Mouse (Mus musculus): ENCODE measurements around the gene Olfr1389. TPM values are rescaled to one million over a fixed set of nuclear protein-coding genes. Genes with fewer than 3 reads are reported as not detected.

Gene Olfr1389
- not detected for polyA plus RNA-seq (2015; fragmentation: Illumina TruSeq; extraction: RNeasy Lipid Tissue Mini Kit (QIAGEN cat#74804); ENCODE audit: insufficient read depth, low replicate concordance)

DNA sequence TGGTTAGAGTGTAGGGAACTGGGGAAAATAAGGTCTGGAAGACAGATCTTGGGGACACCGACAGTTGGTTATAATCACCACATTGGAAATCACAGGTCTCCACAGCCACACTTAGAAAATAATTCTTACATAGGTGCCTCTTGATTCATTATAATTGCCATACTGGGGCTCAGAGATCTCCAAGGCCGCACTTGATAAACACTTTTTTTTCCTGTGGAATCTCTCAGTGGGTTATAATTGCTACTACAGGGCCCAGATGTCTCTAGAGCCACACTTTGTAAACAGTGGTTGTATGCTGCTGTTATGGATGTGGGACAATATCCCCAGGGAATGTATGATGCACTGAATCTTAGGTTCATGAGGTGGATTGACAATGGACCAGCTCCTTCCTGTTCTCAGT, at the start of gene Olfr1389:
Gene Olfr1389, plus strand, starts transcription at position 301 of the 400 bp plus-strand sequence.

DNA sequence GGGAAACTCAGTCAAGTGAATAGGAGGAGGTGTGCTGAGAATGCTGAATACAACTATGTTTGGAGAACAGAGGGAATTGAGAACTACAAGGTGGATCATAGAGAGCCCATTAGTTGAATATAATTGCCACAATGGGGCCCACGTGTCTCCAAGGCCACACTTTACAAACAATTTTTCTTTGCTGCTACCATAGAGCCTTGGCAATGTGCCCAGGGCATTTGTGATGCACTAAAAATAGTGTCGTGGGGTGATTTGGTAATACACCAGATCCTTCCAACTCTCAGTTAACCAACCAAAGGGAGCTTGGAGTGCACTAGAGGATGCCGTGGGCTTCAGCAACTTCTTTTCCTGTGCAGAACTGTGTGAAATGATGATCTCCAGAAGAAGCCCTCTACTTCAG, 13.5 kb downstream of the Olfr1389 start, which contains the start of gene Olfr1388:
Gene Olfr1388, plus strand, starts transcription at position 214 of the 400 bp plus-strand sequence.

DNA sequence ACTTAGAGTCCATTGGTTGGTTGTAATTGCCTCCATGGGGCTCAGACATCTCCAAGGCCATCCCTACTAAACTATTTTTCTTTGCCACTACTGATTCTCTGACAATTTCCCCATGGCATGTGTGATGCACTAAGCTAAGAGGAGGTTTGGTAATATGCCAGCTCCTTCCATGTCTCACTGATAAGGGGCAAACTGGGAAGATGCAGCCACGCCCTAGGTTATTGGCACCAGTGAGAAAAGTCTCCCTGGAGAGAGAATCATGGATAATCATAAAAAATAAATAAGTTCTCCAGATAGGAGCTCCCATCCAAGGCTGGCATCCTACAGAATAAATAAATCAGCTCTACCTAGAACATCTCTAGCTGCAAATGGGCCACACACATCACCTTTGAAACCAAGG, 32.2 kb downstream of the Olfr1389 start, which contains the start of gene Olfr1387:
Gene Olfr1387, plus strand, starts transcription at position 301 of the 400 bp plus-strand sequence.

DNA sequence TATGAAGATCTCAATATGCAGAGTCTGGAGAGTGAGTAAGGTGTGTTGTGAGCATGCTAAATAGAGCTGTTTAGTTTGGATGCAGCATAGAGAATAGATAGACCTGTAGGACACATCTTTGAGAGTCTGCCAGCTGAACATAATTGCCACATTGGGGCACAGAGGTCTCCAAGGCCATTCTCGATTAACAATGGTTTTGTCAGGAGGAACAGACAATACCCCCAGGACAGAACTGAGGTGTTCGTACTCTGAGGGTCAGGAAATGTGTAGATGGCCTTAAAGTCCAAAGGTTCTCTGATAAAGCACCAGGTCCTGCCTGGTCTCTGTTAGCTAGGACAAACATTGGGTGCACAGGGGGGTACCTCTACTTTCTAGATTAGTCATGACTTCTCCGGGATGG, 41.9 kb downstream of the Olfr1389 start, which contains the start of gene Olfr1386:
Gene Olfr1386, plus strand, starts transcription at position 301 of the 400 bp plus-strand sequence.

Other genes starting within 250 kb of the Olfr1389 start
- 7.4 TPM for gene Btnl9, start 235.9 kb upstream of the Olfr1389 start, polyA plus RNA-seq (2015; fragmentation: Illumina TruSeq; extraction: RNeasy Lipid Tissue Mini Kit (QIAGEN cat#74804); ENCODE audit: insufficient read depth, low replicate concordance)
- gene Zfp62, start 219.8 kb upstream of the Olfr1389 start, polyA plus RNA-seq (2015; fragmentation: Illumina TruSeq; extraction: RNeasy Lipid Tissue Mini Kit (QIAGEN cat#74804); ENCODE audit: insufficient read depth, low replicate concordance): 103 TPM
- 120 TPM for gene Mgat1, start 178.9 kb upstream of the Olfr1389 start, polyA plus RNA-seq (2015; fragmentation: Illumina TruSeq; extraction: RNeasy Lipid Tissue Mini Kit (QIAGEN cat#74804); ENCODE audit: insufficient read depth, low replicate concordance)
- 0.17 TPM for gene Olfr1393, start 144.8 kb upstream of the Olfr1389 start, polyA plus RNA-seq (2015; fragmentation: Illumina TruSeq; extraction: RNeasy Lipid Tissue Mini Kit (QIAGEN cat#74804); ENCODE audit: insufficient read depth, low replicate concordance)
- 0.17 TPM for gene Olfr1392, start 137.8 kb upstream of the Olfr1389 start, polyA plus RNA-seq (2015; fragmentation: Illumina TruSeq; extraction: RNeasy Lipid Tissue Mini Kit (QIAGEN cat#74804); ENCODE audit: insufficient read depth, low replicate concordance)
- not detected for gene Olfr10, start 118.3 kb upstream of the Olfr1389 start, polyA plus RNA-seq (2015; fragmentation: Illumina TruSeq; extraction: RNeasy Lipid Tissue Mini Kit (QIAGEN cat#74804); ENCODE audit: insufficient read depth, low replicate concordance)
- gene Olfr1391, start 100.3 kb upstream of the Olfr1389 start, polyA plus RNA-seq (2015; fragmentation: Illumina TruSeq; extraction: RNeasy Lipid Tissue Mini Kit (QIAGEN cat#74804); ENCODE audit: insufficient read depth, low replicate concordance): not detected
- not detected for gene Olfr1390, start 87.9 kb upstream of the Olfr1389 start, polyA plus RNA-seq (2015; fragmentation: Illumina TruSeq; extraction: RNeasy Lipid Tissue Mini Kit (QIAGEN cat#74804); ENCODE audit: insufficient read depth, low replicate concordance)
- 0.43 TPM for gene Olfr1388, start 13.6 kb downstream of the Olfr1389 start, polyA plus RNA-seq (2015; fragmentation: Illumina TruSeq; extraction: RNeasy Lipid Tissue Mini Kit (QIAGEN cat#74804); ENCODE audit: insufficient read depth, low replicate concordance)
- gene Olfr1387, start 32.3 kb downstream of the Olfr1389 start, polyA plus RNA-seq (2015; fragmentation: Illumina TruSeq; extraction: RNeasy Lipid Tissue Mini Kit (QIAGEN cat#74804); ENCODE audit: insufficient read depth, low replicate concordance): not detected
- gene Olfr1386, start 42.0 kb downstream of the Olfr1389 start, polyA plus RNA-seq (2015; fragmentation: Illumina TruSeq; extraction: RNeasy Lipid Tissue Mini Kit (QIAGEN cat#74804); ENCODE audit: insufficient read depth, low replicate concordance): not detected
- gene Olfr1385, start 66.0 kb downstream of the Olfr1389 start, polyA plus RNA-seq (2015; fragmentation: Illumina TruSeq; extraction: RNeasy Lipid Tissue Mini Kit (QIAGEN cat#74804); ENCODE audit: insufficient read depth, low replicate concordance): not detected
- not detected for gene Olfr1384, start 83.7 kb downstream of the Olfr1389 start, polyA plus RNA-seq (2015; fragmentation: Illumina TruSeq; extraction: RNeasy Lipid Tissue Mini Kit (QIAGEN cat#74804); ENCODE audit: insufficient read depth, low replicate concordance)
- not detected for gene Olfr1383, start 96.6 kb downstream of the Olfr1389 start, polyA plus RNA-seq (2015; fragmentation: Illumina TruSeq; extraction: RNeasy Lipid Tissue Mini Kit (QIAGEN cat#74804); ENCODE audit: insufficient read depth, low replicate concordance)
- not detected for gene Olfr1382, start 105.2 kb downstream of the Olfr1389 start, polyA plus RNA-seq (2015; fragmentation: Illumina TruSeq; extraction: RNeasy Lipid Tissue Mini Kit (QIAGEN cat#74804); ENCODE audit: insufficient read depth, low replicate concordance)
- not detected for gene Olfr1381, start 120.4 kb downstream of the Olfr1389 start, polyA plus RNA-seq (2015; fragmentation: Illumina TruSeq; extraction: RNeasy Lipid Tissue Mini Kit (QIAGEN cat#74804); ENCODE audit: insufficient read depth, low replicate concordance)
- gene Olfr1380, start 133.8 kb downstream of the Olfr1389 start, polyA plus RNA-seq (2015; fragmentation: Illumina TruSeq; extraction: RNeasy Lipid Tissue Mini Kit (QIAGEN cat#74804); ENCODE audit: insufficient read depth, low replicate concordance): not detected
- 3.9 TPM for gene Flt4, start 186.2 kb downstream of the Olfr1389 start, polyA plus RNA-seq (2015; fragmentation: Illumina TruSeq; extraction: RNeasy Lipid Tissue Mini Kit (QIAGEN cat#74804); ENCODE audit: insufficient read depth, low replicate concordance)
- not detected for gene Scgb3a1, start 240.5 kb downstream of the Olfr1389 start, polyA plus RNA-seq (2015; fragmentation: Illumina TruSeq; extraction: RNeasy Lipid Tissue Mini Kit (QIAGEN cat#74804); ENCODE audit: insufficient read depth, low replicate concordance)

Data from spleen, adult 10 weeks (tissue).